Mouse (Mus musculus) kidney, adult 2 months (tissue): ENCODE results near the gene A930002H24Rik.

Experiments used
- CTCF ChIP-seq: fragments of 200-500 bp; conservative IDR thresholded peaks from 2 replicates; pipeline ENCODE4 v1.5.1; 2011; ENCODE audit warnings: low read depth, mild to moderate bottlenecking, control low read depth, low read length, moderate library complexity, mixed read lengths; ENCODE audit not compliant: insufficient read depth, insufficient read length
- POLR2A ChIP-seq: fragments of 200-500 bp; IDR thresholded peaks from one replicate; pipeline ENCODE4 v1.6.1; 2011; ENCODE audit warnings: low read depth, low read length, control low read depth

- no peak for TF ChIP-seq POLR2A
- no peak for TF ChIP-seq CTCF
Measured at GRCm38 (mm10) chr17:63878889-63879288, 15.3 kb upstream of the A930002H24Rik start.
